Mouse (Mus musculus) spleen, postnatal 4 days (tissue): ENCODE data around the gene Mrps27.

Experiments
- DNase-seq, 2 experiments: peaks; one replicate each; pipeline ENCODE4 v3.0.0; 2022; ENCODE audit warnings: low spot score in 2 of 2

Mrps27 gene

GRCm38 (mm10) chr13:99351596-99351995, 7.0 kb downstream of the Mrps27 start:
- no peak for DNase-seq

- peak; percentile 89 to 93 for DNase-seq
These were observed 8.3 kb downstream of the Mrps27 start for GRCm38 (mm10) chr13:99352758-99353489.

GRCm38 (mm10) chr13:99353490-99353851, 8.9 kb downstream of the Mrps27 start:
- no peak for DNase-seq

- DNase-seq = no peak
These were observed 10.5 kb downstream of the Mrps27 start for GRCm38 (mm10) chr13:99355072-99355471.

- DNase-seq = no peak
These were observed 11.3 kb downstream of the Mrps27 start for GRCm38 (mm10) chr13:99355861-99356260.

GRCm38 (mm10) chr13:99356428-99357265, 12.1 kb downstream of the Mrps27 start:
- DNase-seq = no peak

GRCm38 (mm10) chr13:99358921-99359320, 14.3 kb downstream of the Mrps27 start:
- no peak for DNase-seq

- DNase-seq = no peak
These were observed 19.3 kb downstream of the Mrps27 start for GRCm38 (mm10) chr13:99363866-99364265.

- DNase-seq = no peak
These were observed 22.0 kb downstream of the Mrps27 start for GRCm38 (mm10) chr13:99366422-99367175.

- no peak for DNase-seq
These were observed 23.1 kb downstream of the Mrps27 start for GRCm38 (mm10) chr13:99367554-99368174.

GRCm38 (mm10) chr13:99369103-99369502, 24.5 kb downstream of the Mrps27 start:
- no peak for DNase-seq

GRCm38 (mm10) chr13:99371285-99371684, 26.7 kb downstream of the Mrps27 start:
- no peak for DNase-seq

- DNase-seq = no peak
These were observed 29.1 kb downstream of the Mrps27 start for GRCm38 (mm10) chr13:99373684-99374083.

GRCm38 (mm10) chr13:99374191-99374590, 29.6 kb downstream of the Mrps27 start:
- DNase-seq = no peak

- peak; percentile 33 to 76 for DNase-seq
These were observed 31.0 kb downstream of the Mrps27 start for GRCm38 (mm10) chr13:99375550-99375949.

GRCm38 (mm10) chr13:99377055-99377454, 32.5 kb downstream of the Mrps27 start:
- DNase-seq = no peak

- DNase-seq = no peak
These were observed 33.6 kb downstream of the Mrps27 start for GRCm38 (mm10) chr13:99378223-99378622.

- no peak for DNase-seq
These were observed 37.8 kb downstream of the Mrps27 start for GRCm38 (mm10) chr13:99382373-99382772.

- no peak for DNase-seq
These were observed 40.1 kb downstream of the Mrps27 start for GRCm38 (mm10) chr13:99384555-99385203.

- DNase-seq = no peak
These were observed 41.3 kb downstream of the Mrps27 start for GRCm38 (mm10) chr13:99385911-99386310.

- DNase-seq = no peak
These were observed 41.8 kb downstream of the Mrps27 start for GRCm38 (mm10) chr13:99386341-99386740.
